Mouse (Mus musculus): ENCODE data around the gene Cct4.

GRCm38 (mm10) chr11:23052353-23052752 is 62.0 kb downstream of the Cct4 start:
- TF ChIP-seq CTCF (IDR thresholded peaks at IDR 0.05; ENCODE audit: low read depth) (no peak), EP300 (optimal IDR thresholded peaks at IDR 0.05) (no peak)

Data from stomach, postnatal 0 days (tissue).